Mouse (Mus musculus): ENCODE results near the gene Cep55. TPM values are rescaled to one million over a fixed set of nuclear protein-coding genes. Genes with fewer than 3 reads are reported as not detected.

Gene Cep55
- total RNA-seq, 1 experiment from 2014 or later: 8.9 TPM

DNA sequence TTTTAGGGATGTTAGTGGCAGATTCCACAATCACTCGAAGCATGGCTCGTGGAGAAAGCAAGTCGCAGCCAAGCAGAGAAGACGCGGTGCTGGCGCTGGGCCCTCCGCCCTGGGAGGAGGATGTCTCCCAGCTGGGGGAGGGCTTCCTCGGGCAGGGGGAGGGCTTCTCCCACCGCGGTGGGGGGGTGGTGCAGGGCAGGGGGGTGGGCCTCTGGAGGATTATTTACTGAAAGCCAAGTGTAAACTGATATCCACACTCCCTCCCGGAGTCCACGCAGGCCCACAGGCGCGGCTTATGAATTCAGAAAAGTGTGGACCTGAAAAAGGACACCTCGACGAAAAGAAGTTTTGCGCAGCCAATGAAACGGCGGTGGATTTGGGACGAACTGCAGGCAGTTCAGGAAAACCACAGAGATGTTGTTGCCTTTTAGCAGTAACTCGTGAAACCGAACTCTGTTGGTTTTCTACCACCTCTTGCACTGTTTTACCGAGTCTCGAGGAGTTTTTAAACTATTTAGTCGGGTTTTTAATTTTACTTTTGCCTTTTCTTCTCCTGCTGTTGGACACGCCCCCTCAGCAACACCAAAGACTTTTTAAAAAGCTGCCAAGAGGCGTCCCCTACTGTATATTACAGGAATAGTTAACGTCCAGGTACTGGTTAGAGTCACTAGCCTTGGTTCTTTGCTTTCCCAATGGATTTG, 11.4 kb upstream of the Cep55 start, which contains the start of gene Myof:
Myof (minus strand) TSS at position 297 of the 701 bp plus-strand sequence.
- DNase-seq: peak; percentile 78

GRCm38 (mm10) chr19:38045198-38045597, 9.6 kb upstream of the Cep55 start:
- DNase-seq: no peak

DNA sequence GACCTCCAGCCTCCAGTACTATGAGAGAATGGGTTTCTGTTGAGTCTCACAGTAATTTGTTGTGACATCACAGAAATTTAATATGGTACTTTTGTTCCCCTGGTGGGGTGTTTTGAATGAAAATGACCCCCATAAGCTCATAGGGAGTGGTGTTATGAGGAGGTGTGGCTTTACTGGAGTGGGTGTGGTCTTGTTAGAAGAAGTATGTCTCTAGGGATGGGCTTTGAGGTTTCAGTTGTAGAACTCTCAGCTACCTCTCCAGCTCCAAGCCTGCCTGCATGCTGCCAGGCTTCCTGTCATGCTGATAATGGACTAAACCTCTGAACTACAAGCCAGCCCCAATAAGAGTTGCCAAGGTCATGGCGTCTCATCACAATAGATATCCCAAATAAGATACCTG, 5.1 kb upstream of the Cep55 start:
- DNase-seq: no peak

GRCm38 (mm10) chr19:38053227-38054041, 1.4 kb upstream of the Cep55 start:
- DNase-seq: no peak

GRCm38 (mm10) chr19:38054149-38054719, 577 bp upstream of the Cep55 start:
- DNase-seq: peak; percentile 86

DNA sequence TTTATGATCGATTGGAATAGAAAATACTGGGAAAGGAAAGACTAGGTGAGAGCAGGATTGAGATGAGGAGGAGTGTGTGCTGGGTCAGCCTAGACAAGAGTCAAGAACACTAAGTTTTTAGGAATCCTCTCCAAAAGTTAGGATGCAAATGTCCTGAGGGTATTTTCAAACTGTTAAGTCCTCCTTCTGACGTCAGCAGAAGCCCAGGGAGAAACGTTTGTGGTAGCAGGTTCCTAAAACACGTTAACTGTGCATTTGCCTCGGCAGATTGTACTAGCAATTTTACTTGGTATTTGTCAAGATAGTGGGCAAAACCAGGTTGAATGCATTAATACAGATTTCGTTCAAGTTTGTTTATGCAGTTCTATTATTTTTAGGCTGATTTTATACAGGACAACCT, 987 bp downstream of the Cep55 start:
- DNase-seq: no peak

DNA sequence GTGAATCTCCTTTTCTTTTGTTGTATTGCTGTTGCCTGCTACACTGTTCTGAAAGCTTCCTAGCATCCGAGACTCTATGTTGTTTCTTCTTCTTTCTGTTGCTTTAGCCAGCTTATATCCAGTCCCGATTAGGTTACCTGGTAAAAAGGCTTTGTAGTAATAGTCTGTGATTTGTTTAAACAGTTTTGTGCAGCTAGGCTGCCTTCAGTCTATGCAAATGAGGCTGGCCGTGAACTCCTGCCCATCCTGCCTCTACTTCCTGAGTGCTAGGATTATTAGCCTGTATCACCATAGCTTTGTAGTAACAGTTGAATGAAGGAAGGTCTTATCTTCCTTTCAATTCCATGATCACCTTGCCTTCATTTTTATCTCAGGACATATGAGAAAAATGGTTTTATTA, 1.5 kb downstream of the Cep55 start:
- no peak for DNase-seq

- no peak for DNase-seq
These were observed 2.1 kb downstream of the Cep55 start for GRCm38 (mm10) chr19:38056931-38057330.

GRCm38 (mm10) chr19:38063201-38063600, 8.4 kb downstream of the Cep55 start:
- no peak for DNase-seq

DNA sequence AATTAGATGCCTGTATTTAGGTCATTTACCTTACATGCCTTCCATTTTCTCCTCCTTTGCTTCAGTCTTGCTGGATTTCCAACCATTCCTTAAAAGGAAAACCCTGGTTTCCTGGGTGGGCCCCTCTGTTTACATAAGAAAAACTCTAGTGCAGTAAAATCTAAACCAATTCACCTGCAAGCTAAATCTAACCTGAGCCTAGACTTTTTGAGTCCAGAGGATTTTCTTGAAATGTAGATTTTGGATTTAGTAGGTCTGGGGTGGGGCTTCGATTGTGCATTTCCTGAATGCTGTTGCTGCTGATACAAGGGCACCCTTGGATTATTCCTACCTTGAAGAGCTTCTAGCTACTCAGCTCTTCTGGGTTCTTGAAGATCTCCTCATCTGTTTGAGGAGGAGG, 9.2 kb downstream of the Cep55 start:
- no peak for DNase-seq

GRCm38 (mm10) chr19:38073226-38073625, 18.4 kb downstream of the Cep55 start:
- DNase-seq: no peak

DNA sequence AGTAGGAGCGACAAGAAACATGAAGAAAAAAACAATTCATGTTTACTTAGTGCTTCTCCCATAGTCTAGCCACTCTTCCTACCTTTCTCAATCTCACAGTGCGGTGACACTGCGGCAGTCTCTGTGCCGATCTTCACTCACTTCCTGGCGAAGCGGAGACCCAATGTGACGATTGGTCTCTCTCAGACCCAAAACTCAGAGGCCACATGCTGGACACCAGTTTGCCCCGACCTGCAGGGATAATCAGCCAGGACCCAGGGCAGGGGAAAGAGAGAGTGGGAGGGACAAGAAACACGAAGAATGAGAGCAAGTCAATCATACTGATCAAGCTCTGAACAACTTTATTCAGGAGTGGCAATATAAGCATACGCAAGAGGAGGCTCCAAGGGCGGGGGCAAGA, 20.2 kb downstream of the Cep55 start:
- DNase-seq: no peak

GRCm38 (mm10) chr19:38076251-38076650, 21.4 kb downstream of the Cep55 start:
- peak; percentile 60 for DNase-seq

- no peak for DNase-seq
These were observed 23.2 kb downstream of the Cep55 start for GRCm38 (mm10) chr19:38077851-38078540.

DNA sequence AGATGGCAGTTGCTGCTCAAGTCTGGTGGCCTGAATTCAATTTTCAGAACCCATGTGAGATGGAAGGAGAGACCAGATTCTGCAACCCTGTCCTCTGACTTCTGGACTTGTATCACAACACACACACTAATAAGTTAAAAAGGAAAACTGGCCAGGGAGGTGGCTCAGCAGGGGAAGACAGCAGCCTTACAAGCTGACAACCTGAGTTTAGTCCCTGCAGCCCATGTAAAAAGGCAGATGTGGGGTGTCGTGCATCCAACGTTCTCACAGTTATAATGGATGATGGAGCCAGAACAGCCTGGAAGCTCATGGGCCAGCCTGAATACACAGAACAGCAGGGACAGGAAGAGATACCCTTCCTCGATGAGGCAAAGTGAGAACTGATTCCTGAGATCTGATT, 26.6 kb downstream of the Cep55 start:
- DNase-seq: no peak

- DNase-seq: no peak
These were observed 28.2 kb downstream of the Cep55 start for GRCm38 (mm10) chr19:38082931-38083525.

- no peak for DNase-seq
These were observed 31.0 kb downstream of the Cep55 start for GRCm38 (mm10) chr19:38085841-38086240.

- peak; percentile 79 for DNase-seq
These were observed 32.2 kb downstream of the Cep55 start for GRCm38 (mm10) chr19:38086948-38087551.

GRCm38 (mm10) chr19:38089358-38089757, 34.5 kb downstream of the Cep55 start:
- peak; percentile 52 for DNase-seq

- no peak for DNase-seq
These were observed 36.7 kb downstream of the Cep55 start for GRCm38 (mm10) chr19:38091512-38091985.

DNA sequence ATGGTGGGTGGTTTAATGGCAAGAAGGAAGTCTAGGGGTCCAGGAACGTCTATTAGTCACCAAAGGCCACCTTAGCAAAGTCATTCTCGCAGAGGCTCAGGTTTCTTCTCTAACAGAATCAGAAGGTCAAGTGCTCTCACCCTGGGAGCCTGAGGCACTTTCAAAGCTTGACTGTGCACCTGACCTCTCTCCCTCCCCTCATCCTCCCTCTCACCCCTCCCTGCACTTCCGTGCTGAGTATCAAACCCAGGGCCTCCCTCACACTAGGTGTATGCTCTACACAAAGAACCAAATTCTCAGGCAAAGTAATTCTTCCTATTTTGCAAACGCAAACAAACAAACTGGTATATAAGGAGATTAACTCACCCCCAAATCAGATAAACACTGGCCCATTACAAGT, 41.4 kb downstream of the Cep55 start:
- DNase-seq: no peak

Data from adrenal gland, postnatal 14 days (tissue).